Mouse (Mus musculus): ENCODE measurements around the gene Dgke. TPM values are rescaled to one million over a fixed set of nuclear protein-coding genes. Genes with fewer than 3 reads are reported as not detected.

Dgke gene
- polyA plus RNA-seq, 1 experiment: 2.0 TPM

DNA sequence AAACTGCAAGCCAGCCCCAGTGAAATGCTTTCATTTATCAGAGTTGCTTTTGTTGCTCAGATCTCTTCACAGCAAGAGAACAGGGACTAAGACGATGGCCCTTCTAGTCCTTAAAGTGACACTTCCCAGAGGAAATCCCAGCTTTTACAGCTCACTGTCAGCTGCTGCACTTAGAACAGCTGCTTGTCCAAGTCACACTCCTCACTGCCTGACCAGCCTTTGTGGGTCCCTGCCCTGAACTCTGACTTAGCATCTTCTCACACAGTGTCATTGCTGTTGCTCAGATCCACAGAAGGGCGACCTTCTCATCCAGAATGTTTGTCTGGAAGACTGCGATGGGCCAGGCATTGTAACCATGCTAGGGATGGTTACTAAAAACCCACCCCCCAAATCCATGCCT, 41.0 kb downstream of the Dgke start:
- WGBS: 88% methylated on average over 3 of the region's 3 CpGs
- Histone ChIP-seq H3K4me3 (replicated peaks; ENCODE audit: control insufficient read depth, low read depth, low read length) (no peak overlapping the region), H3K27ac (ENCODE audit: control insufficient read depth, insufficient read depth, low read depth, low read length, poor library complexity) (no peak overlapping the region), H3K4me1 (ENCODE audit: control insufficient read depth, insufficient read depth, low read length) (no peaks in the 10 kb centered on the region; the same call in 1 of the 2 replicates)
- TF ChIP-seq POLR2A (IDR thresholded peaks at IDR 0.05; ENCODE audit: borderline replicate concordance, control insufficient read depth, low read depth, low read length) (no peak), CTCF (IDR thresholded peaks at IDR 0.05; ENCODE audit: control insufficient read depth, insufficient read depth, low read length) (no peak)

DNA sequence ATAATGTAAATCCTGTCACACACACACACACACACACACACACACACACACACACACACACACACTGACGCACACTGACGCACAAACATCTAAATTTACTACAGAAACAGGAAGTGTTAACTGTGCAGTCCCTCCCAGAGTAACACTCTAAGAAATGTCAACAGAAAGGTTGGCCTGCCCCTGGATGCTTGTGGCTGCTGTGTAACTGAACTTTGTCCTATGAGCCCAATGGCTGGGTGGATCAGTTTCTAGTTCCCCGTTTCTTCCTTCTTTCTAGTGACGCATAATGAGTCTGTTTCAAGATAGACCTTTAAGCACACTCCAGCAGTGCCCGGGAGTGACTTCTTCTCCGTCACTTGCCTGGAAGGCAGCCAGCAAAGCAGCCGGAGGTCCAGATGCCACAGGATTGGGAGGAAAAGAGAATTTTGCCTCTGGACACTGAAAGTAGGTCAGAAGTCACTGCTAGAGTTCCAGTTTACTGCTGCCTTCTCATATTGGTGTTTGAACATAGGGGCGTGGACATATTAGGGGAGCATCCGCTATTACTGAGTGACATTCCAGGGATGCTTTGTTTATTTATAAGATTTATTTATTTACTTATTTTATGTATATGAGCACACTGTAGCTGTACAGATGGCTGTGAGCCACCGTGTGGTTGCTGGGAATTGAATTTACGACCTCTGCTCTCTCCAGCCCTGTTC, 42.3 kb downstream of the Dgke start:
- 25% methylated on average over 11 of the region's 11 CpGs for WGBS
- TF ChIP-seq POLR2A (IDR thresholded peaks at IDR 0.05; ENCODE audit: borderline replicate concordance, control insufficient read depth, low read depth, low read length) (no peak), CTCF (IDR thresholded peaks at IDR 0.05; ENCODE audit: control insufficient read depth, insufficient read depth, low read length) (peak; percentile 10; the same call in 1 of the 2 replicates)
- H3K27ac ChIP-seq (ENCODE audit: control insufficient read depth, insufficient read depth, low read depth, low read length, poor library complexity): peak overlapping the region; percentile 81
- no peaks in the 10 kb centered on the region; the same call in 1 of the 2 replicates for H3K4me1 ChIP-seq (ENCODE audit: control insufficient read depth, insufficient read depth, low read length)
- H3K4me3 ChIP-seq (replicated peaks; ENCODE audit: control insufficient read depth, low read depth, low read length): no peak overlapping the region

DNA sequence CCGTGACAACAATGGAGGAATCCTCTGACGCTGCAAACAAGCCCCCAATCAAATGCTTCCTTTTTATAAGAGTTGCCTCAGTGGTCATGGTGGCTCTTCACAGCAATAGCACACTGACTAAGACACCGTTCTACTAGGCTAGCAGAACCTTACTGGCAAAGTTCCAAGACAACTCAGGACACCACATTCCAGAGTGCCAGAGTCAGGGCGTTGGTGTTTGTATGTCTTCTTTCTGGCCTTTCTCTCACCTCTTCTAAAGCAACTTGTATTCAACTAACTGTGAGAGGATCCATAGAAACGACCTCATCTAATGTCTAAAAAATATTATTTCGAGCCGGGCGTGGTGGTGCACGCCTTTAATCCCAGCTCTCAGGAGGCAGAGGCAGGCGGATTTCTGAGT, 43.2 kb downstream of the Dgke start:
- TF ChIP-seq POLR2A (IDR thresholded peaks at IDR 0.05; ENCODE audit: borderline replicate concordance, control insufficient read depth, low read depth, low read length) (no peak), CTCF (IDR thresholded peaks at IDR 0.05; ENCODE audit: control insufficient read depth, insufficient read depth, low read length) (no peak)
- H3K4me1 ChIP-seq (ENCODE audit: control insufficient read depth, insufficient read depth, low read length): no peaks in the 10 kb centered on the region; the same call in 1 of the 2 replicates
- 78% methylated on average over 10 of the region's 10 CpGs for WGBS

DNA sequence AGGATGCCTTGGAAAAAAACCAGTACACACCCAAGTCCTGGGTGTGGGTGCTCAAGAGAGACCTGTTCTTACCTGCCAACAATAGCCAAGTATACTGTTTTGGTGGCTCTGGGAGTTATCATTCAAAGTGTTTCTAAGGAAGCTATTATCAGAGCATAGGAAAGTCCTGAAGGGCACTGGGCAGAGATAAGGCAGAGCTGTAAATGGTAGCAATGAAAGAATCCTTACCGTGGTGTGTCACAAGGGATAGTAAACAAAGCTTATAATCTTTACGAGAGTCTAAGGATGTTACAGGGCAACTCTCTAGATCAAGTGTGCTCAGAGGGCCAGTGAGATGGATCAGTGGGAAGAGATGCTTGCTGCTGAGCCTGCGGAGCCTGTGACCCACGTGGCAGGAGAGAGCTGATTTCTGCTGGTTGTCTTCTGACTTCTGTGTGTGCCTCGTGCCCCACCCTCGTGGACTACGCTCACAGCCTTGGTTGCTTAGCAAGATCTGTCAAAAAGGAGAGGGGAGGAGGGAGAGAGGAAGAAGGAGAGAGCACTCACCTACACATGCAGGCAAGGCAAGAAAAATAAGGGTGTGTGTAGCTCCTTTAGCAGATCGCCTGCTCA, 44.4 kb downstream of the Dgke start:
- WGBS: 59% methylated on average over 8 of the region's 8 CpGs
- H3K4me1 ChIP-seq (ENCODE audit: control insufficient read depth, insufficient read depth, low read length): peaks cover 3% of the 10 kb centered on the region
- no peak overlapping the region for H3K4me3 ChIP-seq (replicated peaks; ENCODE audit: control insufficient read depth, low read depth, low read length)

More for the DNA sequence above, 43.2 kb downstream of the Dgke start:
- no peak overlapping the region for H3K4me3 ChIP-seq (replicated peaks; ENCODE audit: control insufficient read depth, low read depth, low read length)
- peak overlapping the region; percentile 36; the same call in 1 of the 2 replicates for H3K27ac ChIP-seq (ENCODE audit: control insufficient read depth, insufficient read depth, low read depth, low read length, poor library complexity)

DNA sequence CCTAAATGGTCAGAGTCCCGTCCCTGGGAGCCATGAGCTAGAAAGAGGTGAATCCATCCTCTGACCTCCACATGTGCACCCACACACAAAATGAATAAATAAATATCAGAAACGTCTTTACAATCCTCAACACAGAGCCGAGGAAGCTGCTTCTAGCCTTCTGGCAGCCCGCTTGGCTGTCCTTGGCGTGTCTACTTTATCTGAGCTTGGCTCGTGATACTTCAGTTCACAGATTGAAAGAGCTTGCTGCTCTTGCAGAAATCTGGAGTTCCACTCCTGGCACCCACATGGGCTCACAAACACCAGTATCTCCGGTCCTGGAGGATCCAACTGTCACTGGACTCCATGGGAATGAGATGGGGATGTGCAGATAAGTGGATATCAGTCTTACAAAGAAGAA, 45.0 kb downstream of the Dgke start:
- Histone ChIP-seq H3K27ac (ENCODE audit: control insufficient read depth, insufficient read depth, low read depth, low read length, poor library complexity) (no peak overlapping the region), H3K4me3 (replicated peaks; ENCODE audit: control insufficient read depth, low read depth, low read length) (no peak overlapping the region), H3K4me1 (ENCODE audit: control insufficient read depth, insufficient read depth, low read length) (peaks cover 3% of the 10 kb centered on the region)
- WGBS: 78% methylated on average over 7 of the region's 7 CpGs
- TF ChIP-seq CTCF (IDR thresholded peaks at IDR 0.05; ENCODE audit: control insufficient read depth, insufficient read depth, low read length) (no peak), POLR2A (IDR thresholded peaks at IDR 0.05; ENCODE audit: borderline replicate concordance, control insufficient read depth, low read depth, low read length) (no peak)

More for the DNA sequence above, 44.4 kb downstream of the Dgke start:
- H3K27ac ChIP-seq (ENCODE audit: control insufficient read depth, insufficient read depth, low read depth, low read length, poor library complexity): no peak overlapping the region
- TF ChIP-seq CTCF (IDR thresholded peaks at IDR 0.05; ENCODE audit: control insufficient read depth, insufficient read depth, low read length) (no peak), POLR2A (IDR thresholded peaks at IDR 0.05; ENCODE audit: borderline replicate concordance, control insufficient read depth, low read depth, low read length) (no peak)

DNA sequence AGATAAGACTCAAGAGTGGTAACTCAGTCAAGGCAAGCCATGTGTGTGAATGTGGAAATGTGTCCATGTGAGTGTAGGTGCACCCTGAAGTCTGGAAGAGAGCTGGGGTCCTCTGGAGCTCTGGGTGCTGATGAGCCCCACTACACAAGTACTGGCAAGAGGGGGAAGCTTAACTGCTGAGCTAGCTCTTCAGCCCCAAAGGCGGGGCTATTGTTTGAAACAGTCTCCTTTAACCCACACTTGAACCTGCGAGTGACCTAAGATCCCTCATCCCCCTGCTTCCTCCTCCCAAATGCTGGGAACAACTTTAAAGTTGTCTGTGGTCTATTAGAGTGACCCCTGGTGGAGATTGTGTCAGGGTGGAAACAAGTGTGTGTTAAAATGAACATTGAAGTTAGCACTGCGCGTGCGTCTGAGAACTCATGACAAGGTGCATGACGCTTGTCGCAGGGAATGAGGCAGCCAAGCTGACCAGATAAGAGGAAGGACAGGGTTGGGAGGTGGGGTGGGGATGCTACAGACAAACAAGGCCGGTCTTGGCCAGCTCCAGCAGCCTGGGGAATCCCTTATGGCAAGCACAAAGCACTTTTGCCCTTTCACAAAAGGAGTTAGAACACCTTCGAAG, 45.9 kb downstream of the Dgke start:
- Histone ChIP-seq H3K27ac (ENCODE audit: control insufficient read depth, insufficient read depth, low read depth, low read length, poor library complexity) (no peak overlapping the region), H3K4me3 (replicated peaks; ENCODE audit: control insufficient read depth, low read depth, low read length) (no peak overlapping the region), H3K4me1 (ENCODE audit: control insufficient read depth, insufficient read depth, low read length) (peaks cover 3% of the 10 kb centered on the region)
- 81% methylated on average over 9 of the region's 9 CpGs for WGBS
- TF ChIP-seq POLR2A (IDR thresholded peaks at IDR 0.05; ENCODE audit: borderline replicate concordance, control insufficient read depth, low read depth, low read length): no peak
- TF ChIP-seq CTCF (IDR thresholded peaks at IDR 0.05; ENCODE audit: control insufficient read depth, insufficient read depth, low read length): no peak

DNA sequence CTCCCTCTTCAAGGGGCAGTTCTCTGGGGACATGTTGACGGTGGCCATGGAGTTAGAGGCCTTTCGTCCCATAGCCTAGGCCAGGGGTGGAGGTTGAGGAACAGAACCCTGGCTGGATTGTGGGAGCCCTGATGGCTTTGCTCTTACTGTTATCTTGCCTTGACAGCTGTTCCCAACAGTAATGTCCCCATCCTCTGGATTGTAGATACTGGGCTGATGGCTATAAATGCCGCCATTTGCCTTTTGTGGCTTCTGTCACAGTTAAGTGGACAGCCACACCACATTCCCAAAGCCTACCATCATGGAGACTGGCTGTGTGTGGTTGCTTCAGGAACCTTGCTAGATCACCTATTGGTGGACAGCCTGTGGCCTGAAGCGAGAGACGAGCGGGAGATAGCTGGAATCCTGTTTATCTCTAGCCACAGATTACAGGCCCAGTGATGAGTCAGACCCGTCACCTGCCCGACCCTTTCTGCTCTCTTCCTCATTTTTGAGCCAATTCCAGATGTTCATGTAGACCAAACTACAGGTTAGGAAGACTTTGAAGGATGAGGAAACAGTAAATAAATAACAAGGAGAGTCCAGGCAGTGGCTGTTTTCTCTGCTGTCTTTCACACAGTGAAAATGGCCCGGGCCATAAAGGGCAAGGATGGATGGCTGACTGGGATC, 49.0 kb downstream of the Dgke start:
- Histone ChIP-seq H3K4me3 (replicated peaks; ENCODE audit: control insufficient read depth, low read depth, low read length) (no peak overlapping the region), H3K27ac (ENCODE audit: control insufficient read depth, insufficient read depth, low read depth, low read length, poor library complexity) (0 out of 2 replicates have a peak overlapping the region, but pooled peaks have one; percentile 22), H3K4me1 (ENCODE audit: control insufficient read depth, insufficient read depth, low read length) (peaks cover 3% of the 10 kb centered on the region)
- WGBS: 65% methylated on average over 9 of the region's 9 CpGs
- TF ChIP-seq CTCF (IDR thresholded peaks at IDR 0.05; ENCODE audit: control insufficient read depth, insufficient read depth, low read length) (no peak), POLR2A (IDR thresholded peaks at IDR 0.05; ENCODE audit: borderline replicate concordance, control insufficient read depth, low read depth, low read length) (no peak)

DNA sequence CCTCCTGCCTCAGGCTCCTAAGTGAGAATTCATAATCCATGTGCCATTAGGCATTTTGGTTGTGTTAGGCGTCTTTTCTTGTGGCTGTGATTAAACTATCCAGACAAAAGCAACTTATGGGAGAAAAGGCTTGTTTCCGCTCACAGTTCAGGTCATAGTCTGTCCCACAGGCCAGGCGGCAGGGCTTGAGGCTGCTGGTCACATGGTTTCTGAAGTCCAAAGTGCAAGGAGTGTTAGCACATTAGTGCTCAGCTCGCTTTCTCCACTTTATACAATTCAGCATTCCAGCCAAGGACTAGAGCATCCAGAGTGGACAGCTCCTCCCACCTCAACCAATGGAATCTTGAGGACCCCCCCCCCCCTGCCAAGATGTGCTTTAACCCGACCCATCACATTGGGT, 54.4 kb downstream of the Dgke start:
- H3K4me3 ChIP-seq (replicated peaks; ENCODE audit: control insufficient read depth, low read depth, low read length): no peak overlapping the region
- H3K4me1 ChIP-seq (ENCODE audit: control insufficient read depth, insufficient read depth, low read length): no peaks in the 10 kb centered on the region; the same call in 1 of the 2 replicates
- TF ChIP-seq CTCF (IDR thresholded peaks at IDR 0.05; ENCODE audit: control insufficient read depth, insufficient read depth, low read length): no peak
- no peak for TF ChIP-seq POLR2A (IDR thresholded peaks at IDR 0.05; ENCODE audit: borderline replicate concordance, control insufficient read depth, low read depth, low read length)
- WGBS: 88% methylated on average over 5 of the region's 5 CpGs
- no peak overlapping the region for H3K27ac ChIP-seq (ENCODE audit: control insufficient read depth, insufficient read depth, low read depth, low read length, poor library complexity)
